Mouse (Mus musculus): ENCODE results near the gene Gm4922.

- no peak for TF ChIP-seq CTCF (IDR thresholded peaks at IDR 0.05; ENCODE audit: low read depth, low read length)
- no peak for TF ChIP-seq GATA1 (IDR thresholded peaks at IDR 0.05; ENCODE audit: borderline replicate concordance, low read length)
Observed at GRCm38 (mm10) chr10:18769909-18770308, 16.7 kb downstream of the Gm4922 start.

Data from G1E (cell line).